Mouse (Mus musculus) spleen, postnatal 14 days (tissue): Measurements from ENCODE around the gene Ccdc146.
"Not testable (repeated sequence)": the region's sequence is repeated elsewhere in the genome, so short reads cannot be mapped to it uniquely, and the experiment has no call there.

ENCODE experiments used
- DNase-seq, 2 experiments: peaks; one replicate each; pipeline ENCODE4 v3.0.0; 2021 to 2022; ENCODE audit warnings: low spot score in 2 of 2

The Ccdc146 gene

DNA sequence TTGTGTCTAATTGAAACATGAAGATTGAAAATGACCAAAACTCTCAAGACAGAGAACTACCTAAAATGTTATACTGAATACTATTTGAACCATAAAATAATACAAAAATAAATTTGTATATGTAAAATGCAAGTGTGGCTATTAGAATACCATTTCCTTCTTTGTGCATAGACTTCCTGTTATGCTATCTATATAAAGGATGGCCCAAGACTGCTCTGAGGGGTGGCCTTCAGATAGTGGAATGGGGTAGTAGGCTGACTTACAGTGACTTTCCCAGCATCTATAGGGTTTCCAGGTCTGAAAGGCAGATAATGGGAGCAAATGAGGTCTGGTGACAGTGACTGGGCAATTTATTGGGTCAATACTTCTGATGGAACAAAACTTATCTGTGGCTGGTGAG, 37.1 kb downstream of the Ccdc146 start:
- no peak for DNase-seq

DNA sequence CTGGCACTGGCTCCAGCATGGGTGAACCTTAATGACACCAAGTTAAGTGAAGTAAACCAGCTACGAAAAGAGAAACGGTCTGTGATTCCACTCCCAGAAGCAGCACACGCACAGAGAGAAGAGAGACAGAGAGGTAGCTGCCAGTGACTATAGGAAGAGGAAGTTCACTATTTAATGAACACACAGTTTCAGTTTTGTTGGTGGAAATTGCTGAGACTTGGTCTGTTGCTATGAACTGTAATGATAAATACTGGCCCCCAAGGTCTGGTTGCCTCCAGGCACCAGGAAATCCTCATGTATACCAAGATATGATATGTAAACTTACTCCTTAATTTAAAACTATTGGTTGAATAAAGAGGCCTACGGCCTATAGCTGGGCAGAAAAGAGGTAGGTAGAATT, 38.0 kb downstream of the Ccdc146 start:
- DNase-seq, result no peak

DNA sequence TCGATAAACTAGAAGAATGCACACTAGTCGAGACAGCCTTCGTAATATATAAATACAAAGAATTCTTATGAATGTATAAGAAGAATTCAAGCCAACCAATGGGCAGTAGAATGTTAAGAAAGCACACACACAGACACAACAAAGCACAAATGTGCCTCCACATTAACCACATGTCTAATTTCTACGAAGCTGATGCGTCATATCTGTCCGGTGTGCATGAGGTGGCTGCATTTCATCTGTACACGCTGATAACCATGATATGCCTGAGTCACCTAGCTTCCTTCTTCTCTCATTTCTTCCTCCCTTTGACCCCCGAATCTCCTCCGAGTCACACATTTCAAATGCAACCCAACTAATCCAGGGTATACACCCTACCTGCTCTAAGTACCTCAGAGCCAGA, 39.5 kb downstream of the Ccdc146 start:
- DNase-seq, result no peak

DNA sequence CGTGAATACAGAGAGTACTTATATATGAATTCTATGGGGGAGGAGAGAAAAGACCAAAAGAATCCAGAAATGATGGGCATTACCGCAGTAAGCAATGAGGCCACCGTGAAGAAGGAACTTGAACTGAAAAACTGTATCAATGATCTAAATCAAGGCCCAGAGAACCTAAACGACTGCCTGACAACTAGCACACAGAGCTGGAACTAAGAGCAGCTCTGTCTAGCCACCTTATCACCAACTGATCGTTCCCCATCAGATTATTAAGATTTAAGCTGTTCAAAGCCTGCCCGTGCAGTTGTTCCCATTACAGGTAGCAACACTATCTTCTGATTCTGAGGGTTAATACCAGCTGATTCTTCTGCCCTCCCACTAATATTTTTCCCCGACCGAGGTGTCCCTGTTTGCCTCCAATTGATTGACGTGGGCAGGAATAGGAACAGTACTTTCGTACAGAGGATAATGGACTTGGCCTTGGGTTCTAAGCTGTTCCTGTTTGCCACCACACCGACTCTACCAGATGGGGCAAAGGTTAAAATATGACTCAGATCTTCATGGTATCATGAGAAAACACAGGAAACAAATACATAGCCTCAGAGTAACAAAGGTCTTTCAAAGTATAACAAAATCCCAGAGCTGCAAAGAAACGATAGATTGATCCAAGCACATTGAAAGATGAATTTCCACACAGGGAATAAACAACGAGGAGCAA, 40.1 kb downstream of the Ccdc146 start:
- no peak for DNase-seq

DNA sequence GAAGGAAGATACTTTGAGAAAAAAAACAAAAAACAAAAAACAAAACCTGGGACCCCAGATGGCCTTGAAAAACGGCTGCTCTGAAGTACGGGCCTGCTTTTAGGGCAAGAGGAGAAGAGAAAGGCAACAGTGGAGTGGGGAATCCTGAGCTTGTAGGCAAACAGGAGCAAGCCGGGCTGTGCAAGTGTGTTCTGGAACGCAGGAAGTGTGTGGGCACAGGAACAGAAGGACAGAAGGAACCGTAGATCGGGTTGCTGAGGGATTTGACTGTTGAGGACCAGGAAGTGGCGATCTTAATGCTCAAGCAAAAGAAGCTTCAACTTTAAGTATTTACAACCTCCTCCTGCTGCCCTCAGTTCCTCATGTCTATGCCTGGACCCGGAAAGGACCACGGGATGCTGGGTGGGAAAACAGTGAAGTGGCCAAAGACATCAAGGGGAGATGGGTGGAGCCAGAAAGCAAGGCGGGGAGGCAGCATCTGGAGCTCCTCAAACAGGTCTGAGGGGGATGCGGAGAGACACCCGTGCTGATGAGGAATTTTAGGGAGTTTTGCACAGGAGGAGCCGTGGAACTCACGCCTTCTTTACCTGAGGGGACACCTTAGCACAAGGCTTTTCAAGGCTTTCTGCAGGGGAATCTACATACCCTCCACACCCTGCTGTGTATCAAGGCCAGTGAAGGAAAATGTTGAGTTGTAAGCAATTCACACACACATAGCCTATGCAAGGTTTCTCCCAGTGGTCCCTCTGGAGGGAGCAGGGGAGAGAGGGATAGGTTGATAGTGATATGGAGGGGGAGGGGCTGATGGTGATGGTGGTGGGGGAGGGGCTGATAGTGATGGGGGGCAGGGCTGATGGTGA, 40.9 kb downstream of the Ccdc146 start:
- DNase-seq, result no peak

DNA sequence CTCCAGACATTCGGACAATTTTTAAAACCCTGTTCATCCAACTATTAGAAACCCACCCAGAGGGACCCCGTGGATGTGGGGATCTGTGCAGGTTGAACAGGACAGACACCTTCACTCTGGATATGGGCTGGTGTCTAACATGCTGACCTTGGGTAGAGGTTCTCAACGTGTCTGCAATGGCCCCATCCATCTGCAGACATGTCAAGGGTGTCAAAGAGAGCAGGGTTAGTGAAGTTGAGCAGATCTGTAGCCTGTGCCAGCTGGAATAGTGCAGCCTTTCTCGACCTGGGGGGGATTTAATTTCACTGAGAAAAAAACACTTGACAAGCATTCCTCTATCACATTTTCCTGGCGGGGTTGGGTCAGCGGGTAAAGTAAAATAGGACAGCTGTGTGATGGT, 41.8 kb downstream of the Ccdc146 start:
- DNase-seq, result no peak

DNA sequence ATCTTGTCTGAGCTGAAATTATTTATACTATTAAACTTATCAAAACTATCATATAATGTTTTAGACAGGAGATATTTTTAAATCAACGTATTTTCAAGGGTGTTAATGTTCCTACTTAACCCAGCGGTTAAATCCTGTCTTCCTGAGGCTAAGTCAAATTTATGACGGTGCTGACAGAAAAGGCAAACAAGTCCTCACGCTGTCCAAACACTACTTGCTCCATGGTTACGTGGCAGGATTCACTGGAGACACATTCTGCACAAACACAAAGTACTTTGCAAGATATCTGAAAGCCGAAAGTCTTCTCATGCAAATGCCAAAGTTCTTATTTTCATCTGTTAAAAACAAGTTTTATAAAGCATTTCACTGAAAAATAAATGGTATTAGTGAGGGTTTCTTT, 42.5 kb downstream of the Ccdc146 start:
- DNase-seq, result no peak

DNA sequence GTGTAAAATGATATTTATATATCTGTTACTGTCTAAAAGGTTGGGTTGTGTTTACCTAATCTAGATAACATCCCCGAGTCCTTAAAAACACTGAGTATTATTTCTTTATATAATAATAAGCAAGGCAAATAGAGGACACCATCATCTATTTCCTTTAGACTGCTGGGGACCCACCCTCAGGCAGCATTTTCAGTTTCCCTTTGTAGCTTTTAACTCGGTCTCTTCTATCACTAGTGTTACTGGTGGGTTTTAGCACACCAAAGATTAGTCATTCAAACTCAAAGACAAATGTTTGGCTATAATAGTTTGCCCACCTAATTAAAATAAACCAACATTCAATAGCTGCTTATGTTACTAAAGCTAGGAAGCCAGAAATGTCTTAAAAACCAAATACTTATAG, 46.1 kb downstream of the Ccdc146 start:
- no peak for DNase-seq

DNA sequence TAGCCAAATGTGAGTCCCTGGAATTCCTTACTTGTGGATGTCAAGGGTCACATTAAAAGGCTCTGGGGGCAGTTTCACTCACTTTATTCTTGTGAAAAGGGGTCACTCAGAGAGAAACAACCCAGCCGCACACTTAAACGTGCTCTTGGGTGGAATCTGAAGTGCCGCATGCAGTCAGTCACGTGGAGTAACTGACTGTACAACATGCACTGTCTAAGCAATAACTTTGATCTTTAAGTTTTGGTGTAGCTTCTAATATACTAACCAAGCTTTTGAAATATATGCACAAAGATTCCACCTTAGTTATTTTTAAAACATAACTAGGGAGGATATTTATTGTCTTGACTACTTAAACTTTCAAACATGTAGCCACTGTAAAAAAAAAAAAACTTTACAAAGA, 47.5 kb downstream of the Ccdc146 start:
- DNase-seq, result no peak

DNA sequence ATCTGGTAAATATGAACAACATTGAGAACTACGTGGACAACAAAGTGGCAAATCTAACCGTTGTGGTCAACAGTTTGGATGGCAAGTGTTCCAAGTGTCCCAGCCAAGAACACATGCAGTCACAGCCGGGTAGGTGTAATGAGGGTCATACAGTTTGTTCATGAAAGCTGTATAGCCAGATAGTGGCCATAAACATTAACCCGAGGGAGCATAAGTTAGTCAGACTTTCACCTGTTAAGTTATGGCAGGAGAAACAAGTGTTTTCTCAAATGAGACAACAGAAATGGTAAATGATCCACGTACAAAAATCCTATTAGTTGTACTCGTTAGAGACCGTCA, 51.3 kb downstream of the Ccdc146 start:
- DNase-seq, result no peak

DNA sequence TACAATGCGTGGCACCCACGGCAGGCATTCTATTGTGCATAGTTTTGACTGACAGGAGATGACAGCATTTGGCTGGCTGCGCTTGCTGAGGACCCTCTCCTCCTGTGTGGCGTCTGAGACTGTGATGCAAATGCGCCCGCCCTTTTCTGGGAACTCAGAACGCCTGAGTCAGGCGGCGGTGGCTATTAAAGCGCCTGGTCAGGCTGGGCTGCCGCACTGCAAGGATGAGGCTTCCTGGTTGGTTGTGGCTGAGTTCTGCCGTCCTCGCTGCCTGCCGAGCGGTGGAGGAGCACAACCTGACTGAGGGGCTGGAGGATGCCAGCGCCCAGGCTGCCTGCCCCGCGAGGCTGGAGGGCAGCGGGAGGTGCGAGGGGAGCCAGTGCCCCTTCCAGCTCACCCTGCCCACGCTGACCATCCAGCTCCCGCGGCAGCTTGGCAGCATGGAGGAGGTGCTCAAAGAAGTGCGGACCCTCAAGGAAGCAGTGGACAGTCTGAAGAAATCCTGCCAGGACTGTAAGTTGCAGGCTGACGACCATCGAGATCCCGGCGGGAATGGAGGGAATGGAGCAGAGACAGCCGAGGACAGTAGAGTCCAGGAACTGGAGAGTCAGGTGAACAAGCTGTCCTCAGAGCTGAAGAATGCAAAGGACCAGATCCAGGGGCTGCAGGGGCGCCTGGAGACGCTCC, 51.8 kb downstream of the Ccdc146 start, which contains the start of gene Fgl2:
Gene Fgl2 (plus strand): TSS at position 150 of the 687 bp plus-strand sequence.
- DNase-seq, result peak; percentile 15 to 21

DNA sequence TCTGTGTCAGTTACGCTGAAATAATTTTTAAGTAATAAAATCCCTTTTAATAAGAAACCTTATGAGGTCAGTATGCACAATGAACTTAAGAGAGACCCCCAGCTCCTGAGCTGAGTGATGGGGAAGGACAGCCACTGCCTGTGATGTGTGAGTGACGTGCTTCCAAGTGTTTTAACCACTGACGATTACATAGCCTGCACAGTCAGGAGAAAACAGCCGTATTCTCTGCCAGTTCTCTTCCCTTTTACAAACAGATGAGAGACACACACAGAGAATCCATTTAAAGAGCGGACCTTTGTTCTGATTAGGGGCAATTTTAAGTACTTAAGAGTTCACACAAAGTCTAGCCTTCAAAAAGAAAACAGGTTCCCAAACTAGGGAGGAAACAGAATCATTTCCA, 52.6 kb downstream of the Ccdc146 start:
- no peak for DNase-seq

DNA sequence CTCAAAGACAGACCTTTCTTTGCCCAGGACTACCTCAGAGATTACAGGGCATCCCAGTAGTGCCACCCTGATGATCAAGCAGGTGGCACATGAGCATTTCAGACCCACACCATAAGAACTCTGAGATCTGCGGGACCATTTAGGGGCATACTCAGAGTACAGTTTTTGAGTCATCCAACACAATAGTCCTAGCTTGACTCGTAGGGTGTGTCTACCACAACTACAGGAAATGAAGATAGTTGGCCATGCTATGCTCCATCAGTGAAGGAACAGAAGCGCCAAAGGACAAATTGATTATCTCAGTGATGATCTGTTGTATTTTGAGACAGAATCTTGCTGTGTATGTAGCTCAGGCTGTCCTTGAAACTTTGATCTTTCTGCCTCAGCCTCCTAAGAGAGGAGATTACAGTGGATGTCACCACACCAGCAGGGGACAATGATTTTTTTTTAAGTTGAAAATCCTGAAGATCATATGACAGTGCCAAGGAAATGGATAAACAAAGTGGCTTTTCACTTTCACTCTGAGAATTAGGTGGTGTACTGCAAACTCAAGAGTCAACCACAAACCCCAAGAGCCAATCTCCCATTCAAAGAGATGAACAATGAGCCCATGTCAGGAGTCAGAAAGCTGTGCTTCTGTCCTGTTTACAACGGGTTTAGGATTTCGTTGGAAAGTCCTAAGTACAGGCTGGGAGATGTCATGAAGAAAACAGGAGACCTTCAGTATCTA, 54.1 kb downstream of the Ccdc146 start:
- DNase-seq, result no peak

DNA sequence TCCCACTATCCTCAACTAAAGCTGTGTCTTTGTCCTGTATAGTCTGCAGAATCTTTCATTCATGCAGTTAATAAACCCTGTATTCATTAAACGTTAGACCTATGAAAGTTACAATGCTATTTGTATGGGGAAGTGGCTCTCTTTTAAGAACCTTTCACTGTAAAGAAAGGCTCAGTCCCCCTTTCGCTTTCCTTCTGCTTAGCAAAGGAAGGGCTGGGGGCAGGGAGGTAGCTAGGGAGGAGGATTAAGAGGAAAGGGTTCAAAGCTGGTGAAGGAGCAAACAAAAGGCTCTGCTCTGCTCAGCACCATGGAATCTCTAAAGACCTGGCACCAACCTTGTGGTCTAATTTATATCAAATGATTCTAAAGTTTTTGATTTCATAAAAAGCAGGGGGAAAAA, 57.0 kb downstream of the Ccdc146 start:
- DNase-seq, result no peak

DNA sequence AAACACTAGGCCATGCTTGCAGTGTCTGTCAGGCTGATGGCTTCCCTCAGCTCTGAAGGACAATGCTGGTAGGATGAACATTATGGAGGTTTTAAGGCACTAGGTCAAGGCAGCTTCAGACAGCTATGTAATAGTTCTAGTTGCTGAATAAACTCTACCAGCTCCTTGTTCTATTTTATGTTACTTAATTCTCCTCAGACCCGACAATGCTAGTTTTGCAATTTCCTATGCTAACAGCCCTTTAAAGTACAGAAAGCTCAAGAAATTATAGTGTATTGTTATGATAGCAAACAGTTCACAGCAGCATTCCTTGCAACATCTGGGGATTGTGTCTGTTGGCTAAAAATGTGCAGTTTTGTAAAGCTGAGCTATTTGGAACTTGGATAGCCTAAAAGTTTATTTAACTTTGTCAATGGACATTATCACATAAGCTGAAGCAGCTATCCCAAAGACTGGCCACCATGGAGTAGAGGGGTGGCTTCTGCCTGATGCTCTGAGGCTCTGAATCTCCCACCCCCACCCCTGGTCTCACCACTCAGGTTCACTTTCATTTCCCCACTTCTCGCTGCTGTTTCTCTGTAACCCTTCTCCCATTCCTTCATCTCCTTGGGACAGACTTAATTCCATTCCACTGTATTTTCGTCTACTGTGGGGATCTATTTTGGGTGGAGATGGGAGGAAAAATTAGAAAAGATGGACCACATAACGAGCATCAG, 58.0 kb downstream of the Ccdc146 start:
- DNase-seq, result no peak

DNA sequence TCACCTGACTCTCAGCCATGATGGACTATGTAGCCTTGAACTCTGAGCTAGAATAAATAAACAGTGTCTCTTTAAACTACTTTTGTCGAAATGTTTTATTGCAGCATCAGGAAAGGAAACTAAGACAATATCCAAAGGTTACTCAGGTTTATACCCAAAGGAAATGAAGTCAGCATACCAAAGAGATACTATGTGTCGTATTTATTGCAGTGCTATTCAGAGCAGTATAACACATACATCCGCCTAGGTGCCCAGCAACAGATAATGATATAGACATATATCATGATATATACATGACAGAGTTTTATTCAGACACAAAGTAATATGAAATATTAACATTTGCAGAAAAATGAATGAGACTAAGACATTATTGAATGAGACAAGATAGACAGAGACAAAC, 61.1 kb downstream of the Ccdc146 start:
- DNase-seq, result no peak

DNA sequence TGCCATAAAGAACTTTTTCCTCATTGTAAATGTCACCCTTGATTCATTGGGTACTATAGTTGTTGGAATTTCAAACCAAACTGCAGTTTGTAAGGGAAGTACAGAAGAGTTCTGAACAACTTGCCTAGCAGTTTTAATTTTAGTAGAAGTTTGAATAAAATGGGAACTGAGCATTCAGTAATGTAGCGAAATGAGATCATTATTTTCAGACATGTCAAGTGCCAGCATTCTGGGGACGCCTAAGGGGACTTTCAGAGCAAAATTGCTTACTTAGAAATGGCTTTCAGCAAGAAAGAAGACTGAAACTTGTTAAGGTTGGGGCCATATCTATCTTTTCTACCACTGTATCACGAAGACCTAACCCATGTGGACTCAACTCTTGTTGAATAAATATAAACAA, 65.8 kb downstream of the Ccdc146 start:
- no peak for DNase-seq

DNA sequence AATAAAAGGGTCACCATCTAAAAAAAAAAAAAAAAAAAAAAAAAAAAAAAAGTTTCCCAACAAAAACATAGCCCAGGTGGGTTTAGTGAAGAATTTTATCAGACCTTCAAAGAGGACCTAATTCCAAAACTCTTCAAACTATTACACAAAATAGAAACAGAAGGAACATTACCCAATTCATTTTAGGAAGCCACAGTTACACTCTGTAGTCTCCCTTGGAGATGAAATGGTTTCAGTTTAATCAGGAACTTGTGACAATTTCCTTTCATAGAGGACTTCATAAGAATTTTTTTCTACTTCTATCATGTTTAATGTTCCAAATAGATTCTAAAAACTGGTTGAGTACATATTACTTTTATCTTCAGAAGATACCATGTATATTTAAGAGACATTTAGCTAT, 72.8 kb downstream of the Ccdc146 start:
- no peak for DNase-seq

DNA sequence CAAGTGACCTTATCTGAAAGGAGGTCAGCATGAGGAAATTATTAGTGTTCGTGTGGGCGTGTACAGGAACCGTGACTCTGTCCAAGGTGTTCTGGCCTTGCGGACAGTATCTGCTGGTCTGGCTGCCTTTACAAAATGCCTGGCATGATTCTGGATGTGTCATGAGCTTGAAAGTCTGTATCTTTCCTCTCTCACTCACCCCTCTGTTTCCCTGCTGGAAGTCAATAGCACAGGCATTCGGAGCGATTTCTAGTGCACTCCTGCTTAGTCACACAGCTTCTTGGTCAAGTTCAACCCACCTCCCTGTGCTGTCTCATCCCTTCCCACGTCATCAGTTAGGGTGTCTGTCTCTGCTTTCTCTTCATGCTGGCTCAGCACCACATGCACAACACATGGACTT, 76.1 kb downstream of the Ccdc146 start:
- no peak for DNase-seq

DNA sequence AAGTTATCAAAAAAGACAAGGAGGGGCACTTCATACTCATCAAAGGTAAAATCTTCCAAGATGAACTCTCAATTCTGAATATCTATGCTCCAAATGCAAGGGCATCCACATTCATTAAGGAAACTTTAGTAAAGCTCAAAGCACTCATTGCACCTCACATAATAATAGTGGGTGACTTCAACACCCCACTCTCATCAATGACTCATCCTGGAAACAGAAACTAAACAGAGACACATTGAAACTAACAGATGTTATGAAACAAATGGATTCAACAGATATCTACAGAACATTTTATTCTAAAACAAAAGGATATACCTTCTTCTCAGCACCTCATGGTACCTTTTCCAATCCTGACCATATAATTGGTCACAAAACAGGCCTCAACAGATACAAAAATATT, 82.2 kb downstream of the Ccdc146 start:
- not testable (repeated sequence) for DNase-seq

DNA sequence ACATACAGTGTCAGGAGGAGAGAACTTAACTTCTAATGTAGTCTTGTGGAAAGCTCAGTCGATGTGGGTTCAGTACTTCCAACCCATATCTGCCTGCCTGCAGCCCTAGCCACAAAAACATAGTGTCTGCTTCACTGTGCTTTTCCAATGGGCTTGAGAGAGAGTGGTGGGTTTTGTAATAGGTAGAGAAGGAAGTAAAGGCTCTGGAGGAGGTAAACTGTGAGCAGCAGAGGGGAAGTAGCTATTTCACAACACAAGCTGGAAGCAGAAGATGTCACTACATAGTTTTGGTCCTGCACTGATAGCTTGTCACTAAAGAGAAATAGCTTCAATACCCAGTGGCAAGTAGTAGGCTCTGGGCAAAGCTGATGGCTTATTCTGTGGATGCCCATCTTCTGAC, 92.4 kb downstream of the Ccdc146 start:
- DNase-seq, result no peak
